Mouse (Mus musculus): Measurements from ENCODE around the gene Ppp6c. TPM values are rescaled to one million over a fixed set of nuclear protein-coding genes. Genes with fewer than 3 reads are reported as not detected.
A peak's percentile ranks its signal among the peaks of the same experiment; 100 is the strongest.
"Not testable (repeated sequence)": the region's sequence is repeated elsewhere in the genome, so short reads cannot be mapped to it uniquely, and the experiment has no call there.

The Ppp6c gene
- polyA plus RNA-seq (2012; ENCODE audit: insufficient read depth, low replicate concordance) = 3.3 and 7.0 TPM in 2 replicates

DNA sequence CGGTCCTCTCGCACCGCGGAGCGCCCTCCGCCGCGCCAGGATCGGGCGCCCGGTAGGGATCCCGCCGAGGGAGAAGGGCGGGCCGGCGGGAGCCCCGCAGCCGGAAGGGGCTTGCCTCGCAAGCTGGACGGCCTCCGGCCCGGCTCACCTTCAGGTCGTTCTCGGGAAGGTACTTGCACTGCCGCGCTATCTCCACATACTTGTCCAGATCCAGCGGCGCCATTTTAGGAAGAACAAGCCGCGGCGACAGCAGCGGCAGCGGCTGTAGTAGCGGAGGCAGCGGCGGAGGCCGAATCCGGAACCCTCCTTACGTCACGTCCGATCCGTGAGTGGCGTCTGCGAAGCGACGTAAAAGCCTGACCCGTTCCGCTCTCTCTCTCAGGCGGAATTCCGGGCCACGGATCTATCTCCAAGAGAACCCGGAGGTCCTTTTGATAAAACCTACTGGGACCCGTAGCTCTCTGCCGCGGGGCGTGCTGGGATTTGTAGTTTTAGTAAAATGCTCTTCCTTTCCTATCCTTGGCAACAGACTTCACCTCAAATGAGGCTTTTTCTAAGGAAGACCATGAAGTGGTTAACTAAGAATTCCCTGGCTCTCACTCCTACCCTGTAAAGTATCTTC, at the start of gene Ppp6c:
Gene Ppp6c (minus strand): TSS at position 433 of the 622 bp plus-strand sequence.
- Histone ChIP-seq H3K36me3 (replicated peaks; ENCODE audit: low read length) (no peaks in the 10 kb centered on the region), H3K4me3 (replicated peaks) (peak within 1 kb of the TSS; percentile 92), H3K27me3 (replicated peaks) (peaks cover 4% of the 10 kb centered on the region), H3K9me3 (no peaks in the 10 kb centered on the region), H3K4me1 (peaks cover 30% of the 10 kb centered on the region)
- TF ChIP-seq FLI1 (IDR thresholded peaks at IDR 0.05; ENCODE audit: low read length) (0 out of 2 replicates have a peak, but pooled peaks have one; percentile 49), GATA1 (IDR thresholded peaks at IDR 0.05; ENCODE audit: borderline replicate concordance, low read length) (no peak)

- H3K4me3 ChIP-seq (replicated peaks) = no peak overlapping the region
- H3K36me3 ChIP-seq (replicated peaks; ENCODE audit: low read length) = no peaks in the 10 kb centered on the region
- H3K9me3 ChIP-seq = peaks cover 11% of the 10 kb centered on the region
- H3K4me1 ChIP-seq = peaks cover 9% of the 10 kb centered on the region
- TF ChIP-seq FLI1 (IDR thresholded peaks at IDR 0.05; ENCODE audit: low read length) (no peak), GATA1 (IDR thresholded peaks at IDR 0.05; ENCODE audit: borderline replicate concordance, low read length) (no peak)
- no peaks in the 10 kb centered on the region for H3K27me3 ChIP-seq (replicated peaks)
Measured at GRCm38 (mm10) chr2:39268357-39268756, 42.1 kb upstream of the Ppp6c start.

- not testable (repeated sequence) for H3K4me3 ChIP-seq (replicated peaks); H3K9me3 ChIP-seq; H3K4me1 ChIP-seq; H3K27me3 ChIP-seq (replicated peaks); H3K36me3 ChIP-seq (replicated peaks; ENCODE audit: low read length)
Measured at GRCm38 (mm10) chr2:39252275-39252674, 26.0 kb upstream of the Ppp6c start.

GRCm38 (mm10) chr2:39246862-39247261, 20.6 kb upstream of the Ppp6c start:
- H3K9me3 ChIP-seq; H3K4me1 ChIP-seq; H3K27me3 ChIP-seq (replicated peaks); H3K36me3 ChIP-seq (replicated peaks; ENCODE audit: low read length); H3K4me3 ChIP-seq (replicated peaks): not testable (repeated sequence)

- H3K9me3 ChIP-seq = no peaks in the 10 kb centered on the region
- no peak for TF ChIP-seq FLI1 (IDR thresholded peaks at IDR 0.05; ENCODE audit: low read length)
- TF ChIP-seq GATA1 (IDR thresholded peaks at IDR 0.05; ENCODE audit: borderline replicate concordance, low read length) = no peak
- H3K4me3 ChIP-seq (replicated peaks) = peak overlapping the region; percentile 92
Measured at GRCm38 (mm10) chr2:39226731-39227130, 480 bp upstream of the Ppp6c start.

GRCm38 (mm10) chr2:39225331-39226018, 776 bp downstream of the Ppp6c start:
- H3K9me3 ChIP-seq; H3K27me3 ChIP-seq (replicated peaks); H3K36me3 ChIP-seq (replicated peaks; ENCODE audit: low read length): not testable (repeated sequence)
- H3K4me3 ChIP-seq (replicated peaks) = peak overlapping the region; percentile 92
- peaks cover 30% of the 10 kb centered on the region for H3K4me1 ChIP-seq

More at GRCm38 (mm10) chr2:39226731-39227130, 480 bp upstream of the Ppp6c start:
- Histone ChIP-seq H3K27me3 (replicated peaks) (peaks cover 4% of the 10 kb centered on the region), H3K4me1 (peaks cover 30% of the 10 kb centered on the region), H3K36me3 (replicated peaks; ENCODE audit: low read length) (no peaks in the 10 kb centered on the region)

GRCm38 (mm10) chr2:39224621-39225020, 1.6 kb downstream of the Ppp6c start:
- H3K9me3 ChIP-seq = no peaks in the 10 kb centered on the region
- TF ChIP-seq FLI1 (IDR thresholded peaks at IDR 0.05; ENCODE audit: low read length) (no peak), GATA1 (IDR thresholded peaks at IDR 0.05; ENCODE audit: borderline replicate concordance, low read length) (no peak)
- no peaks in the 10 kb centered on the region for H3K36me3 ChIP-seq (replicated peaks; ENCODE audit: low read length)
- peak overlapping the region; percentile 90 for H3K4me3 ChIP-seq (replicated peaks)
- peaks cover 34% of the 10 kb centered on the region for H3K4me1 ChIP-seq
- peaks cover 4% of the 10 kb centered on the region for H3K27me3 ChIP-seq (replicated peaks)

DNA sequence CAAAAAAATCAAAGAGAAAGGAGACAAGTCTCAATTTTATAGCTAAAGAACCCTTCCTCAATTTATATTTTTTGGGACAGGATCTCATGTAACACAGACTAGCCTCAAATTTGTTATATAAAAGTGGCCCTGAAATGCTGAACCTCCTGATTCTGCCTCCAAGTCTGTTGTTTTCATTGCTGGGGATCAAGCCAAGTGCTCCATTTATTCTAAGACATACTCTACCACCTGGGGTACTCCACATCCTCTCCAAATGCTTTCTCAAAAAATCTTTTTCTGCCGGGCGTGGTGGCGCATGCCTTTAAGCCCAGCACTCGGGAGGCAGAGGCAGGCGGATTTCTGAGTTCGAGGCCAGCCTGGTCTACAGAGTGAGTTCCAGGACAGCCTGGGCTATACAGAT, 6.2 kb downstream of the Ppp6c start:
- H3K27me3 ChIP-seq (replicated peaks) = no peaks in the 10 kb centered on the region
- no peaks in the 10 kb centered on the region for H3K9me3 ChIP-seq
- peaks cover 54% of the 10 kb centered on the region for H3K4me1 ChIP-seq
- H3K4me3 ChIP-seq (replicated peaks) = no peak overlapping the region
- TF ChIP-seq FLI1 (IDR thresholded peaks at IDR 0.05; ENCODE audit: low read length) (no peak), GATA1 (IDR thresholded peaks at IDR 0.05; ENCODE audit: borderline replicate concordance, low read length) (no peak)
- H3K36me3 ChIP-seq (replicated peaks; ENCODE audit: low read length) = peaks cover 8% of the 10 kb centered on the region

DNA sequence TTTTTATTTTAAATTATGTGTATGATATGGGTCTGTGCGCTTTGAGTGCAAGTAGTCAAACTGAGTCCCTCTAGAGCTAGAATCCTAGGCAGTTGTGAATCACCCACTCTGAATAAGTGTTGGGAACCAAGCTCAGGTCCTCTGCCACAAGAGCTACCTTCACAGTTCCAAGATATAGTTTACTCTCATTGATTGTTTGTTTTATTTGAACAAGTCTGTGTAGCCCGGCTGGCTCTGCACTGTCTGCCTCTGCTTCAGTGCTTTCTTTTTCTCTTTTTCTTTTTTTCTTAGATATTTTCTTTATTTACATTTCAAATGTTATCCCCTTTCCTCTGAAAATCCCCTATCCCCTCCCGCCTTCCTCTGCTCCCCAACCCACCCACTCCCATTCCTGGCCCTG, 7.2 kb downstream of the Ppp6c start:
- TF ChIP-seq FLI1 (IDR thresholded peaks at IDR 0.05; ENCODE audit: low read length) (no peak), GATA1 (IDR thresholded peaks at IDR 0.05; ENCODE audit: borderline replicate concordance, low read length) (no peak)
- Histone ChIP-seq H3K4me1 (peaks cover 52% of the 10 kb centered on the region), H3K9me3 (no peaks in the 10 kb centered on the region), H3K36me3 (replicated peaks; ENCODE audit: low read length) (peaks cover 8% of the 10 kb centered on the region), H3K4me3 (replicated peaks) (no peak overlapping the region), H3K27me3 (replicated peaks) (no peaks in the 10 kb centered on the region)

GRCm38 (mm10) chr2:39217150-39217549, 9.1 kb downstream of the Ppp6c start:
- H3K4me3 ChIP-seq (replicated peaks) = no peak overlapping the region
- peaks cover 10% of the 10 kb centered on the region for H3K36me3 ChIP-seq (replicated peaks; ENCODE audit: low read length)
- H3K27me3 ChIP-seq (replicated peaks) = no peaks in the 10 kb centered on the region
- H3K9me3 ChIP-seq = no peaks in the 10 kb centered on the region
- TF ChIP-seq FLI1 (IDR thresholded peaks at IDR 0.05; ENCODE audit: low read length) (no peak), GATA1 (IDR thresholded peaks at IDR 0.05; ENCODE audit: borderline replicate concordance, low read length) (no peak)
- H3K4me1 ChIP-seq = peaks cover 42% of the 10 kb centered on the region
